Mouse (Mus musculus) cerebellum, adult 11 months (tissue): ENCODE results near the gene Olfml2a.

Source experiments
- DNase-seq: peaks from one replicate; pipeline ENCODE4 v3.0.0; 2022

The Olfml2a gene

DNA sequence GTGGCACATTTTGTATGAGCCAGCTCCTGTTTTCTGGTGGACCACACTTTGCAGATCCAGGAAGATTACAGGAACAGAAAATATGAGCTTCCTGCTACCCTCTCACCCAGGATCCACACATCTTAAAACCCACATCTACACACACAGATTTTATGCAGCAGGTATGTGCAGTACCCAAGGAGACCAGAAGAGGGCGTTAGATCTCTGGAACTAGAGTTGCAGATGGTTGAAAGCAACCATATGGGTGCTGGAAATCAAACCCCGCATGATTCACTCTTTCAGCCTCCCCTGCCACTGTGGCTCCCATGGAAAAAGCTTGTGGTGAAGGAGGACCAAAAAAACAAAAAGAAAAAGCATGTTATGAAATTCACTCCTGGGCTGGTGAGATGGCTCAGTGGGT is 7.3 kb downstream of the Olfml2a start:
- DNase-seq, result no peak

DNA sequence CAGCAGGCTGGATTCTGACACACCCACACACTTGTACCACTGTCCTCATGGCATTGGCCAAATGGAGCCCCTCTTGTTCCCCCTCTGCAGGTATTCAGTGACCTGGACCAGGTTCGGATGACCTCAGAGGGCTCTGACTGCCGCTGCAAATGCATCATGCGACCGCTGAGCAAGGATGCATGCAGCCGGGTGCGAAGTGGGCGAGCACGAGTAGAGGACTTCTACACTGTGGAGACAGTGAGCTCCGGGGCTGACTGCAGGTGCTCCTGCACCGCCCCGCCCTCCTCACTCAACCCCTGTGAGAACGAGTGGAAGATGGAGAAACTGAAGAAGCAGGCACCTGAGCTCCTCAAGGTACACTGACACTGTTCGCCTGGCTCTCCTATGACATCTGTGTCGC is 9.6 kb downstream of the Olfml2a start:
- DNase-seq, result no peak

DNA sequence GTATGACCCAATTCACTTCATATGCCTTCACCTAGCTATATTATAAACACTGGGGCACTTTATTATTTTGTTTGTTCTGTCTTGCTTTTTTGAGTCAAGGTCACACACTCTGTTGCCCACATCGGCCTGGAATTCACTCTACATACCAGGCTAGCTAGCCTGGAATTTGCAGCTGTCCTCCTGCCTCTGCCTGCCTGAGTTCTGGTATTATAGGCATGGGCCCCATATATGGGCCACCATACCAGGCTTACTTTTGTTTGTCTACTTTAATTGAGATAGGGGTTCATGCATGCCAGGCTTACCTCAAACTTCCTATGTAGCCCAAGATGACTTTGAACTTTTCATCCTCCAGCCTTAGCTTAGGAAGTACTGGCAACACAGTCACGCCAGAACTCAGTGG is 10.1 kb downstream of the Olfml2a start:
- no peak for DNase-seq

DNA sequence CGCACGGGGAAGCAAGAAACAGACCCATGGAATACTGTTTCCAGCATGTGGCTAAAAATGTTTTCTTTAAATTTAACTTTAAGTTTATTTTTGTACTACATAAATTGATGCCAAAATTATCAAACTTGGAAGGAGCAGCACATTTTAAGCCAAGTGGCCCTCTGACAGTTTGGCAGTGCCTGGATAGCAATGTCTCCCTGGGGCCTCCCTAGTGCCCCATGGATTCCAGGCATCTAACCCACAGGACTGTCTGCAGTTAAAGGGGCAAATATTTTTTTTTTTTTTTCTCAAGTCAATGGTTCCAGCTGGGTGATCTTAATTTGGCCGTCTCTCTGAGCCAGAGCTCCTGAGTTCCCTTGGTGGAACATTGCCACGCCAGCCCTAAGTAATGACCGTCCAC is 11.4 kb downstream of the Olfml2a start:
- no peak for DNase-seq

DNA sequence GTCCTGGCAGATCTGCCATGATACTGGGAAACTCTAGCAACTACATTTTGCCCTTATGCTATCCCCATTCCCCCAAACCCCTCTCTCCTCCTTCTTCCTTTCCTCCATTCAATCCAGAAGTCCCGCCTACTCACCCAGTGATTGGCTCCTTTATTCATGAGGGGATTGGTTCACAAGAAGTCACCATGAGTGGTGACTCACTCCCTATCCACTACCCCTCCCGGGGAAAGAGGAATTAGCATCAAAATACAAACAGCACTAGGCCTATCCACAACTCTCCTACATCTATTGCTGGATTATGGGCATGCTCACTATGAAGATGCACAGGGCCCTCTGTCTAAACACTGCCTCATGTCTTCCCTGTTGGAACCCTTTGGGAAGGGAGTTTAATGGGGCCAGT is 12.2 kb downstream of the Olfml2a start:
- DNase-seq, result no peak

DNA sequence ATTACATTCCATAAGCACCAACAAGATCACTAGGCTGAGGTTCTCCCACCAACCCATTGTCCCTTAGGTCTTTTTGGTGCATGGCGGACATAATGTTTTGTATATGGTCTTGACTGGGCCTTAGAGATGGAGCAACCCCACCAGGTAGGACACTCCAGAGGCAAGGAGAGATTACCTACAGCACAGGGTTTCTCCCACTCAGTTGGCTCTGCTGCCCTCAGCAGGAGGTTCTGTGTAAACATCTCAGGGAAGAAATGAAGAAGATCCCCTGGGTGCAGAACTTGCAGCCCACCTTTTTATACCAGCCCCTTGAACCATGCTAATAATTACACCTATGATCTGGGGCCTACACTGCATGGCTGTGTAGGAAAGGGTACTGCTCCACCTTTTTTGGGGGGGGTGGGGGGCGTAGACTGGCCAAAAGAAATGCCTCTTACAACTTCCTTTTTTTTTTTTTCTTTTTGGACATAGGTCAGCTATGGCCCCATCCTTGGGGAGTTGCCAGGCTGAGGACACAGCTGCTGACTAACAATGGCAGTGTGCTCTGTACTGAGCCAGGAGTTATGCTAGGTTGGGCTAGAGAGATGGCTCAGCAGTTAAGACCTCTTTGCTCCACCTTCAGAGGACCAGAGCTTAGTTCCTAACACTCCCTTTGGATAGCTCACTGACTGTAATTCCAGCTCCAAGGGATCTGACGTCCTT is 12.8 kb downstream of the Olfml2a start:
- no peak for DNase-seq

DNA sequence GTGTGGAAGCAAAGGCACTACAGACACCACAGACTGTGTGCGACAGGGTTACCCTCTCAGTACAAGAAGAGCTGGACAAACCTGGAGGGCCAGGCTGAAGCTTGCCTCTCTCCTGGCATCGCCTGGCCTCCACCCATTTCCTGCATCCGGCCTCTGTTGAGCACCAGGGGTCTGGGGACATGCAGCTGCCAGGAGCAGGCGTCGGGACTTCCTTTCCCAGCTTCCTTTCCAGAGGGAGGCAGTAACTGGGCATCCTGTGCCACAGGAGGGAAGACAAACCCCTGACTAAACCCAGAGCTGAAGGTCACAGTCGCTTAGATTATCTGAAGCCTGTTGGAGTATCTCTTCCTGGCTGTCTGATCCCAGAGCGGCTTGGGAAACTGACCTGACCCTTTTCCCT is 15.8 kb downstream of the Olfml2a start:
- no peak for DNase-seq

DNA sequence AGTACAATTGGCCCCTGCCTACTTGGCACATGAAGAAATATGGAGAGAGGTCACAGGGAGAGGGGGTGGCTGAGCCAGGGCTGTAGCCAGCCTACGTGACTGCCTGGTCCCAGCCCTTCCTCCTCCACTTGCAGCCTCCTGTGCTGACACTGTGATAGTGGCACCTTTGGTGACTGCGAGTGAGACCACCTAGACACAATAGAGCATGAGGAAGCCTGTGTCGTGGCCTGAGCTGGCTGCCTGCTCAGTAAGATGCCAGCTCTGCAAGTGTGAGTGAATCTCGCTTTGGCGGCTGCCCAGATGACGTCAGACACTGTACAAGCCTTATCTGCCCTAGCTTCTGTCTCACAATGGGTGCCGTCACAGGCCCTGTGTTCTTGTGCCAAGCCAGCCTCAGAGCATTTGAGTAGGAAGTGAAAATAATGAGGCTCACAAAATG is 18.5 kb downstream of the Olfml2a start:
- peak; percentile 70 for DNase-seq

DNA sequence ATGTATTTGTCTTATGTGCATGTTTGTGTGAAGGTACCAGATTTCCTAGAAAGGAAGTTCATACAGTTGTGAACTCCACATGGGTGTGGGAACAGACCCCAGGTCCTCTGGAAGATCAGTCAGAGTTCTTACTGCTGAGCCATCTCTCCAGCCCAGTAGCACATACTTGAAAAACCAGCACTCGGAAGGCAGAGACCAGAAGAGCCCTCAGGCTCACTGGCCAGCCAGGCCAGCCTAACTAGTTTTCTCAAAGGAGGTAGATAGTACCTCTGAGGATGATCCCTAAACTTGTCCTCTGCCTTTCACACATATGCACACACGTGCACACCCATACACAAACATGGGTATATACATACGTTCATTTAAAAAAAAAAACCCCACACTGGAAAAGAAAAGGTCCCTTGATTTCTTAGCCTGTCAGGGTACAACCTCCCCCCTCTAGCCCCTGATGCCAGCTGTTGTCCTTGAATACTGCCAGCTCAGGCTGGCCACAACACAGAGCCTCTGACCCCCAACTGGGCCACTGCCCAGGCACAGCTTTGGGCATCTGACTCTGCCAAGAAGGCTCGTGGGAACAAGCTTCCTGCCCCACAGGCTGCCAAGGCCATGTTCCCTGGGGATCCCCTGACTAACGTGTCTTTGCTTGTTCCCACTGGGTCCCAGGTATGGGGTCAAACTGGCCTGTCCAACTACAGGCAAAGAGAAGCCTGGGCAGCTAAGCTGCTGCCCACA is 21.5 kb downstream of the Olfml2a start:
- DNase-seq, result peak; percentile 16

DNA sequence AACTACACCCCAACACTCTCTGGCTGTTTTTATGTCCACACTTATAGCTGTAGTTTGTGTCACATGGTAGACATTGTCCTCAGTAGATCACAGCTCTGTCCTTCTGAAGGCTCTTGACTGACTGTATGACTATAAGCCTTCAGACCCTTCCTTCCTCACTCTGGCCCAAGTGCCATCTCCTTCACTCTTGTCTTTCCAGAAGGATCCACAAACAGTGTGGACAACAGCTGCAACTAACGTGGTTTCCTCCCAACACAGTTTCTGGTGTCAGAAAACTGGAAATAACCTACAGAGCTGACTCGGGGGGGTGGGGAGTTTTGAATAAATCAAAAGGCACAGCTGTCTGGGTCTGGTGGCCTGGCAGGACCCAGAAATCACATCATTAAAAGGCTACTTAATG is 24.3 kb downstream of the Olfml2a start:
- no peak for DNase-seq

DNA sequence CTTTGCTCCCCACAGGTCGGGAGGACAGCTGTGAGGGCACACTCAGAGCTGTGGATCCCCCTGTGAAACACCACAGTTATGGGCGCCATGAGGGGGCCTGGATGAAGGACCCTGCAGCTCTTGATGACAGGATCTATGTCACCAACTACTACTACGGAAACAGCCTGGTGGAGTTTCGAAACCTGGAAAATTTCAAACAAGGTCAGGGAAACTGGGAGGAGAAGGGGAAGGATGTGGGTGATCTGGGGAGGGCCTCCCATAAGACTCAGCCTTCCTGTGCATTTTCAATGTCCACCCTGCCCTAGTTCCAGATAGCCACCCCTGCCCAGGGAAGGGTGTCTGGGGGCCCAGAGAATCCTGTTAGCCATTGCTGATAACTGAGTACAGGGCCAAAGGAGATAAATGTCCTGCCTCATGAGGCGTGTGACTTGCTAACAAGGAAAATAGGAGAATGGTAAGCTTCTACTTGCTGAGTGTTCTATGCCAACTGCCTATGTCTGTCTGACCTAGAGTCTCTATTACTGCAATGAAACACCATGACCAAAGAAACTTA is 26.0 kb downstream of the Olfml2a start:
- no peak for DNase-seq

DNA sequence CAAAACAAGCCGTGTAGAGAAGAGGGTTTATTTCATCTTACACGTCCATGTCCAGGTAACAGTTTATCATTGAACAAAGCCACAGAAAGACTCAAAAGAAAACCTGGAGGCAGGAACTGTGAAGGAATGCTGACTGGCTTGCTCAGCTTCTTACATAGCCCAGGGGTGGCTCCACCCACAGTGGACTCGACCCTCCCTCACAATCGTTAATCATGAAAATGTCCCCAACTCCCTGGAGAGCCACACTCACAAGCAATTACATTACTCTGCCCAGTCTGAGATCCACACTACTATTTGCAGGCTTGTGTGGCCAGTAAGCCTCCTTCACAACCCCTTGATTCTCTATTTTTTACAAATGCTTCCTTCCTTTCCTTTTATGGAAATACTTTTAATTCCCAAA is 32.4 kb downstream of the Olfml2a start:
- DNase-seq, result no peak

DNA sequence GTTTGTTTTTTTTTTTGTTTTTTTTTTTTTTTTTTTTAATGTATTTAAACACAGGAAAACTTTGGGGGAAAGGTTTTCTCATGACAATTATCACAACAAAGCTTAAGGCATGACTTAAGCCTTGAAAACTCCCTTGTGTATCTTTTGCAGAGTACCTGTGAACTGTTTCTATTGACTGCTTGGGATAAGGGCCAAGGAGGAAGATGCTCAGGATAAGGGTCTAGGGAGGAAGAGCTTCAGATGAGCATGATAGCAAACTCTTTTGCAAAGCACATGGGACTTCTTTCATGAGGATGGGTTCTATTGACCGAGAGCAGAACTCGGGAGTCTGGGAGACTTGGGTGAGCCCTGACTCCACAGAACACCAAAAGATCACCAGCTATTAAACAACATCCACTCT is 37.9 kb downstream of the Olfml2a start:
- no peak for DNase-seq

DNA sequence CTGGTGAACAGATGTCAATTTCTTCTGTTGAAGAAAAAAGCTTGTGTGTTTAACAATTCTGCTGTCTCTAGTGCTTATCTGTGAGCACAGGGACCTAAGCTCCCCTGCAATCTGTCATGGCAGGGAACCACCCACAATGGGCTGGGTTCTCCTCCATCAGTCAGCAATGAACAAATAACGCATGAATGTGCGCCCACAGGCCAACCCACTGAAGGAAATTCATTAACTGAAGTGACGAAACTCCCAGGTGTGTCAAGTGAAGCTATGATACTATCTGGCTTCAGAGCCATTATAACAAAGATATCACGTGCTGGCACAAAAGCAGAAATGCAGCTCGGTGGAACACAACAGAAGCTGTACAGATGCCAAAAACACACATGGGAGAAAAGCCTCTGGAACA is 38.3 kb downstream of the Olfml2a start:
- DNase-seq, result no peak

DNA sequence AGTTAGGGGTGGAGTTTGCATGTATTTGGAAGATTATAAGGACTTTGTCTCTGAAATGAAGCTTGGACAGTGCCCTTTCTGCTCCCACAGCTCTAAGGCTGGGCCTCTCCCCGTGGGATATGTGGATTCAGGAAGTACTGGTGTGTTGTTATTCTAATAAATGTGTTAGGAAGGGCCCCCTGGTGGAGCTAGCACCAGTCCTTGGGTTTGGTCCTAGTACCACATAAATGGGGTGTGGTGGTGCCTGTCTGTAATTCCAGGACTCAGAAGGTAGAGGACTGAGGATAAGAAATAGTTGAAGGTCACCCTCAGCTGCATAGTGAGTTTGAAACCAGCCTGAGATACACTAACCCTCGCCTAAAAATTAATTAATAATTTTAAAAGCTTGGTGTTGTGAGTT is 41.4 kb downstream of the Olfml2a start:
- no peak for DNase-seq

DNA sequence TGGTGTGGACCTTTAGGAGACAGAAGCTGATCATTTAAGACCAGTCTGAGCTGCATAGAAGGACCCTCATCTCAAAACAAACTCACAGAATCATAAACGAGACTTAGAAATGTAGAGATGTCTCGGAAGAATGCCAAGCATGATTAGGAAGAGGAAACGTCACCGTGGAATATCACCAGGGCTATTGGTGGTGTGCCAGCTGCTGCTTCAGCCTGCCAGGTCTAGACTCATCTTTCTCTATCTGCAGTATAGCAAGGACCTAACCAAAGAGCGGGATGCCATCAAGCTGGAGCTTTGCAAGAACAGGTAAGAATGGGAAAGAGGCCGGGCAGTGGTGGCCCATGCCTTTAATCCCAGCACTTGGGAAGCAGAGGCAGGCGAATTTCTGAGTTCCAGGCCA is 41.9 kb downstream of the Olfml2a start:
- DNase-seq, result no peak

DNA sequence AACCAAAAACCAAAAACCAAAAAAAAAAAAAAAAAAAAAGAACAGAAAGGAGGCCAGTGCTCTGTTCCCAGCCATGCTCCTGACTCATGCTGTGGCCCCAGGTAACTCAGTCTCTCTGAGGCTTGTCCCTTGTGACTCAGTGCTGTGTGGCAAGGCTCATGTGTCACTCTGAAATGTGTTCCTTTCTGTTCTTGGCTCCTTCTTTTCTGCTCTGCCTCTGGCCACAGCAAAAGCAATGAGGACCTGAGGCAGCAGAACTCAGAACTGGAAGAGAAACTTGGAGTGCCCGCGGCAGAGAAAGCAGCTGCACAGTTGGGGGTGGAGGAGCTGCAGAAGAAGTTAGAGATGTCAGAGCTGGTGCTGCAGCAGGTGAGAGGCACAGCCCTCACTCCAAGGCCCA is 42.4 kb downstream of the Olfml2a start:
- DNase-seq, result no peak

DNA sequence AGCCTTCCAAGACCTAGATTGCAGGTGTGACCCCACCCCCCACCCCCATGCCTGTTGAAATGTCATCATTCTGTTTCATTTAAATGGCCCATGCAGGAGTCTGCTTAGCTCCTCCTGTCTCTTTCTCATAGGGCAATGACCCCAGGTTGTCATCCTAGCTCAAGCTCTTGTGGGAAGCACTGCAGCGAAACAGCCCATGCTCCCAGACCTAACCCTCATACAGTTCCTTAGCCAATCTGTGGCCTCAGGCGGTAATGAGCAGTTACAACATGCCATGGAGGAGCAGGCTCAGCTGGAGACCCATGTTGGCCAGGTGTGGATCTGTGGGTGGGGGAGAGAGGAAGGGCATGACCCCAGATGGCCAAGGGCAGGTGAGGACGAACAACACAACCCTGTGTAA is 43.4 kb downstream of the Olfml2a start:
- no peak for DNase-seq

DNA sequence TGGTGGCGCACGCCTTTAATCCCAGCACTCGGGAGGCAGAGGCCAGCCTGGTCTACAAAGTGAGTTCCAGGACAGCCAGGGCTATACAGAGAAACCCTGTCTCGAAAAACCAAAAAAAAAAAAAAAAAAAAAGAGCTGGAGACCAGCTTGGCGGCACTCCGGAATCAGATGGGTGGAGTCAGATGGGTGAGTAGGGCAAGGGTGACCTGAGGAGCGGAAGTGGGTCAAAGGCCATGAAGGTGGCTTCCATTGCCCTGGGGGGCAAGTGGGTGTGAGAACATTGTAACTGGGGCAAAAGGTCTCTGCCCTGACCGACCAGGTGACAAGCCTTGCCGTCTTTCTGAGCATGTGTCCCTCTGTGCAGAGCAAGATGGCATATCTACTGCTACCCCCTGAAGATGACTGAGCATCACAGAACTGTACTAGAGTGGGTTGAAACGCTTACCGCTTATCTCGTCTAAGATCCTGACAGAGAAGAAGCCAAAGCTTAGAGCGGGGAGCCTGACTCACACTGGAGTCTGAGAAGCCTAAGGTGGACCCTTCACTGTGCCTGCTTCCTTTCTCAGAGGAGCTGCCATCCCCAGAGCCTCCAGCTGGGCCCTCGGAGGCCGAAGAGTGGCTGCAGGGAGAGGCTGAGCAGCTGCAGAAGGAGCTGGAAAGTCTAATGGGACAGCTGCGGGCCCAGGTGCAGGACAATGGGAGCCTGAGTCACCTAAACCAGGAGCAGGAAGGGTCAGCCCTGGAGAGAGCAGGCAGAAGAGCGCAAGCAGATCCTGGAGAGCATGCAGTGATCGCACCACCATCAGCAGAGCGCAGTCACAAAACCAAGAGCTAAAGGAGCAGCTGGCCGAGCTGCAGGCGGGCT is 44.4 kb downstream of the Olfml2a start:
- DNase-seq, result no peak

DNA sequence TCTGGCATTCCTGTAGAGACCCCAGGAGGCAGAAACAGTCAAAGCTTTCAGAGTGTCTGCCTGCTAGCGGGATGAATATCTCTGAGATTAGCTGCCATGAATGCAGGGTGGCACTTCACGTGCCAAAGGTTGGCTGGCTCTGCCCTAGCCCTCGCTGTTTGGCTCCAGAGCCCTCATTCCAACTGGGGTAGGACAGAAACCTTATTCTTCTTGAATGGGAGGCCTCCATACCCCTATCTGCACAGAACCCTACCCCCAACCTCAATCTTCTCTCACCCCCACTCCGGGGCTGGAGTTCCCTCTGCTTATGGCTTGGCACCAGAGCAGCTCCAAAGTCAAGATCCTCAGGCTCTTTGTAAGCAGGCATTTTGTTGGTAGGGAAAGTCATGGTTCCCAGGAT is 46.1 kb downstream of the Olfml2a start:
- no peak for DNase-seq

DNA sequence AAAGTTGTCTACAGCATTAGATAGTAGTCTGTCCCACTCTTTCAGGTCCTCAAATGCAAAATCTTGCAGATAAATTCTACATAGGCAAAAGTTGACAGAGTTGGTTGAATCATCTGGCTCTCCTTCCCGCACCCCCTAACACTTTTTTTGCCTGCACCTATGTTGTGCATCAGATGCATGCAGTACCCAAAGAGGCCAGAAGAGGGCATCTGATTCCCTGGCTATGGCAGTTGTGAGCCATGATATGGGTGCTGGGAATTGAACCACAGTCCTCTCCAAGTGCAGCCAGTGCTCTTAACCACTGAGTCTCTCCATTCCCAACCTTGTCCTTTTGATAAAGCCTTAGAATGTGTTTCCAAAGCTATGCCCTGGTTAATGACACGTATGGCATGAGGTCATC is 51.7 kb downstream of the Olfml2a start:
- DNase-seq, result no peak

DNA sequence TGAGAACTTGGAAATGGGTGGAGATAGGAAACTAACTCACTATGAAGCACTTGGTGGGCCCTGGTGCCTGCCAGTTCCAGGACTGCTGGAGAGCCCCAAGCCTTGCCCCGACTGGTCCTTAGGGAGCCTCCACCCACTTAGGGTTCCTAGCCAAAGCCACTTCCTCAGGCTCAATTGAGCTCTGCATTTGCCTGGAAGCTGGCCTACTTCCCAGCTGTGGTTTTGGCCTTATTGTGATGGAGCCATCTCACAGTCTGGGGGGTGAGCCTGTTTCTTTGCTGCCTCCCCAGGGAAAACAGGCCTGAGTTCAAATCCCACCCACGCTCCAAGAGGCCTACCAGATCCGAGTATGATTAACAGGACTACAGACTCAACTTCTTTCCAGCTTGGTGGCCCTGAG is 54.8 kb downstream of the Olfml2a start:
- no peak for DNase-seq

DNA sequence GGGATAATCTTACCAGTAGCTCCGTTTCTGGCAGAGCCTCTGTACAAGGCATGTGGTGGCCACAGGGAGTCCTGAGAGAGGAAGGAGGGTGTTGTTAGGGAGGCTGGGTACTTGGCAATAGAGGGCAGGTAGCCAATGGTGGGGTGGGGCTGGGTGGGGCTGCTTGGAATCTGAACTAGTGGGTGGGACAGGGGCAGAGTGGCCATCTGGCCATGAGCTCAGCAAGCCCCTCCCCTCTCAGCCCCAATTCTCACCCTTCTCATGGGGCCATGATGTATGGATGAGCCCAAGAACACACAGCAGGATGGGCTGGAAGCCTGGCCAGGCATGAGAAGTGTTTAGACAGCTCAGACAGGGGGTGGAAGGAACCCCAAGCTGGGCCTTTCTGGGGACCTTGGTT is 55.6 kb downstream of the Olfml2a start:
- DNase-seq, result no peak
